Mouse (Mus musculus): ENCODE results near the gene Paqr5. TPM values are rescaled to one million over a fixed set of nuclear protein-coding genes. Genes with fewer than 3 reads are reported as not detected.

Paqr5 gene
- polyA plus RNA-seq, 1 experiment = not detected

- Histone ChIP-seq H3K27ac (ENCODE audit: insufficient read depth, low read length) (peak overlapping the region; percentile 97), H3K4me1 (ENCODE audit: control insufficient read depth, insufficient read depth, low read length) (no peaks in the 10 kb centered on the region; the same call in 1 of the 2 replicates), H3K4me3 (ENCODE audit: insufficient read depth, low read length) (peak overlapping the region; percentile 64)
- TF ChIP-seq POLR2A (IDR thresholded peaks at IDR 0.05; ENCODE audit: low read depth, low read length) (no peak), CTCF (IDR thresholded peaks at IDR 0.05; ENCODE audit: borderline replicate concordance, insufficient read depth, low read length) (no peak)
Measured at GRCm38 (mm10) chr9:61914917-61915300, 111.7 kb downstream of the Paqr5 start.

GRCm38 (mm10) chr9:61914203-61914916, 112.3 kb downstream of the Paqr5 start, which contains the start of gene Rplp1:
Rplp1 (minus strand) TSS chr9:61914542.
- Histone ChIP-seq H3K4me1 (ENCODE audit: control insufficient read depth, insufficient read depth, low read length) (no peaks in the 10 kb centered on the region; the same call in 1 of the 2 replicates), H3K4me3 (ENCODE audit: insufficient read depth, low read length) (peak within 1 kb of the TSS; percentile 95), H3K27ac (ENCODE audit: insufficient read depth, low read length) (peak within 1 kb of the TSS; percentile 97)
- no peak for TF ChIP-seq CTCF (IDR thresholded peaks at IDR 0.05; ENCODE audit: borderline replicate concordance, insufficient read depth, low read length)
- peak; percentile 92 for TF ChIP-seq POLR2A (IDR thresholded peaks at IDR 0.05; ENCODE audit: low read depth, low read length)

DNA sequence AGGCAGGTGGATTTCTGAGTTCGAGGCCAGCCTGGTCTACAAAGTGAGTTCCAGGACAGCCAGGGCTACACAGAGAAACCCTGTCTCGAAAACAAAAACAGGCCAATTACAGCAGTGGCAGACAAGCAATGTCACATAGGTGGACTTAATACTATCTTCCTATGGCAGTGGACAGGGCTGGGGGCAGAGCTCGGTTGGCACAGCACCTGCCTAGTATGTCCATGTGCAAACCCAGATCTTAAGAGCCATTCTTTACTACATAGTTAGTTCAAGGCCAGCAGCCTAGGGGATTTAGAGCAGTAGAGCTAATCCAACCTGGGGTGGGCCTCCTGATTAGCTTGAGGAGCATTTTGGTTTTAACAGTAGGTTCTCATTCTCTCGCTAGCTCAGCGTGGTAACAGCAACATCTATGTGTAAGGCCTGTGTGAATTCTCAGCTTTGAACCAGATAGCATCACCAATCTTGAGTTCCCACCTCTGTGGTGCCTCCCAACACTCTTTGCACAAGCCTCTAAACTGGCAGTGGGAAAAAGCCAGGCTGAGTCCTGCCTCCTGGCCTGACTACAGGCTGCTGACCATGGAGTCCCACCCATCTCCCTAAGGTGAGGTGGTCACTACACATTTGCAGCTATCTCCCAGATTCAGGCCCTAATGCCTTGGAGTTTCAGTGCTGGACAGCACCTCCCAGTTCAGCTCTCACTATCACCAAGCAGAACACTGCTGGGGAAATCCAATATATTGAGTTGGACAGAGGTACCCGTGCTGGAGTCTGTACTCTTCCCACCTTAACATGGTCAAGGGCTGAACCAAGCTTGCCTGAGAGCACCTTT, 115.1 kb downstream of the Paqr5 start:
- Histone ChIP-seq H3K27ac (ENCODE audit: insufficient read depth, low read length) (no peak overlapping the region), H3K4me3 (ENCODE audit: insufficient read depth, low read length) (no peak overlapping the region)
- TF ChIP-seq CTCF (IDR thresholded peaks at IDR 0.05; ENCODE audit: borderline replicate concordance, insufficient read depth, low read length) (no peak), POLR2A (IDR thresholded peaks at IDR 0.05; ENCODE audit: low read depth, low read length) (peak; percentile 67)

GRCm38 (mm10) chr9:61910526-61911256, 116.0 kb downstream of the Paqr5 start:
- H3K4me3 ChIP-seq (ENCODE audit: insufficient read depth, low read length) = no peak overlapping the region
- no peaks in the 10 kb centered on the region; the same call in 1 of the 2 replicates for H3K4me1 ChIP-seq (ENCODE audit: control insufficient read depth, insufficient read depth, low read length)
- H3K27ac ChIP-seq (ENCODE audit: insufficient read depth, low read length) = no peak overlapping the region
- peak; percentile 44 for TF ChIP-seq POLR2A (IDR thresholded peaks at IDR 0.05; ENCODE audit: low read depth, low read length)
- no peak for TF ChIP-seq CTCF (IDR thresholded peaks at IDR 0.05; ENCODE audit: borderline replicate concordance, insufficient read depth, low read length)

More for the DNA sequence above, 115.1 kb downstream of the Paqr5 start:
- H3K4me1 ChIP-seq (ENCODE audit: control insufficient read depth, insufficient read depth, low read length) = no peaks in the 10 kb centered on the region; the same call in 1 of the 2 replicates

- Histone ChIP-seq H3K27ac (ENCODE audit: insufficient read depth, low read length) (no peak overlapping the region), H3K4me1 (ENCODE audit: control insufficient read depth, insufficient read depth, low read length) (no peaks in the 10 kb centered on the region), H3K4me3 (ENCODE audit: insufficient read depth, low read length) (no peak overlapping the region)
- no peak for TF ChIP-seq CTCF (IDR thresholded peaks at IDR 0.05; ENCODE audit: borderline replicate concordance, insufficient read depth, low read length)
- no peak for TF ChIP-seq POLR2A (IDR thresholded peaks at IDR 0.05; ENCODE audit: low read depth, low read length)
Measured at GRCm38 (mm10) chr9:61909633-61910032, 117.0 kb downstream of the Paqr5 start.

- TF ChIP-seq CTCF (IDR thresholded peaks at IDR 0.05; ENCODE audit: borderline replicate concordance, insufficient read depth, low read length) = no peak
- TF ChIP-seq POLR2A (IDR thresholded peaks at IDR 0.05; ENCODE audit: low read depth, low read length) = no peak
- Histone ChIP-seq H3K27ac (ENCODE audit: insufficient read depth, low read length) (no peak overlapping the region), H3K4me3 (ENCODE audit: insufficient read depth, low read length) (no peak overlapping the region), H3K4me1 (ENCODE audit: control insufficient read depth, insufficient read depth, low read length) (no peaks in the 10 kb centered on the region)
Measured at GRCm38 (mm10) chr9:61908832-61909407, 117.7 kb downstream of the Paqr5 start.

DNA sequence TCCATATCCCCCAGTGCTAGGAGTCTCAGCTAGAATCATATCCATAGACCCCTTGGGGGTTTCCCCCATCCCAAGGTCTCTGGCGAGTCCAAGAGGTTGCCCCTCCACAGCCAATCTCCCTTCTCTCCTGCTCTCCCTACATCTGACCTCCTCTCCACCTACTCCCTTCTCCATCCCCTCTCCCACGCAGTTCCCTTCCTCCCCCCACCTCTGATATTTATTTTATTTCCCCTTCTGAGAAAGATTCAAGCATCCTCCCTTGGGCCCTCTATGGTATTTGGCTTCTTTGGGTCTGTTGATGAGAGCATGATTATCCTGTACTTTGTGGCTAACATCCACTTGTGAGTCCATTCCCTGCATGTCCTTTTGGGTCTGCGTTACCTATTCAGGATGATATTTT, 118.3 kb downstream of the Paqr5 start:
- H3K27ac ChIP-seq (ENCODE audit: insufficient read depth, low read length) = no peak overlapping the region
- no peak for TF ChIP-seq POLR2A (IDR thresholded peaks at IDR 0.05; ENCODE audit: low read depth, low read length)
- no peak for TF ChIP-seq CTCF (IDR thresholded peaks at IDR 0.05; ENCODE audit: borderline replicate concordance, insufficient read depth, low read length)

DNA sequence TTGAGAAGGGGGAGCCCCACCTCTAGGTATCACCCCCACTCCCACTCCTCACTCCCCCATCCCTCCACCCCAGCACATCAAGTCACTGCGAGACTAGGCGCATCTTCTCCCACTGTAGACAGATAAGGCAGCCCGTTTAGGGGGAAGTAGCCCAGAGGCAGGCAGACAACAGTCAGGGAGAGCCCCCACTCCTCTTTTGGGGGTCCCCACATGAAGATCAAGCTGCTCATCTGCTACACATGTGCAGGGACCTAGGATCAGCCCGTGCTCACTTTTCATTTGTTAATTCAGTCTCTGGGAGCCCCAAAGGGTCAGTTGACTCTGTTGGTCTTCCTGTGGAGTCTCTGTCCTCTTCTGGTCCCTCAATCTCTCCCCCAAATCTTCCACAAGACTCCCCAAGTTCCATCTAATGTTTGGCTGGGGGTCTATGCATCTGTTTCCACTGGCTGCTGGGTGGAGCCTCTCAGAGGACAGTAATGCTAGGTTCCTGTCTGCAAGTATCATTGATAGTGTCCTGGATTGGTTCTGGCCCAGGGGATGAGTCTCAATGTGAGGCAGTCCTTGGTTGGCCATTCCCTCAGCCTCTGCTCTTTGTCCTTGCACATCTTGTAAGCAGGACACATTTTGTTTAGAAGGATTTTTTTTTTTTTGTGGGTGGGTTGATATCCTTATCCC, 118.9 kb downstream of the Paqr5 start:
- Histone ChIP-seq H3K4me1 (ENCODE audit: control insufficient read depth, insufficient read depth, low read length) (no peaks in the 10 kb centered on the region), H3K4me3 (ENCODE audit: insufficient read depth, low read length) (no peak overlapping the region), H3K27ac (ENCODE audit: insufficient read depth, low read length) (no peak overlapping the region)
- no peak for TF ChIP-seq CTCF (IDR thresholded peaks at IDR 0.05; ENCODE audit: borderline replicate concordance, insufficient read depth, low read length)
- TF ChIP-seq POLR2A (IDR thresholded peaks at IDR 0.05; ENCODE audit: low read depth, low read length) = no peak

More for the DNA sequence above, 118.3 kb downstream of the Paqr5 start:
- Histone ChIP-seq H3K4me1 (ENCODE audit: control insufficient read depth, insufficient read depth, low read length) (no peaks in the 10 kb centered on the region), H3K4me3 (ENCODE audit: insufficient read depth, low read length) (no peak overlapping the region)
